Mouse (Mus musculus) layer of hippocampus, adult 18-20 months (tissue): ENCODE measurements around the gene Spata2. TPM values are rescaled to one million over a fixed set of nuclear protein-coding genes. Genes with fewer than 3 reads are reported as not detected.

Experiments used
- DNase-seq, 2 experiments: peaks; one replicate each; pipeline ENCODE4 v3.0.0; 2022; ENCODE audit warnings: low spot score in 2 of 2
- total RNA-seq, 2 experiments: library from RNA; stranded (reverse); gene quantifications; 2 replicates each; pipeline ENCODE4 v1.2.3; 2021

Spata2 gene
- total RNA-seq, 2 experiments from 2014 or later, result 81.6 to 89.6 TPM

GRCm38 (mm10) chr2:167510485-167510884, 17.8 kb upstream of the Spata2 start:
- DNase-seq, result no peak

GRCm38 (mm10) chr2:167508569-167508968, 15.9 kb upstream of the Spata2 start:
- no peak for DNase-seq

- no peak for DNase-seq
These were observed 15.2 kb upstream of the Spata2 start for GRCm38 (mm10) chr2:167507719-167508385.

DNA sequence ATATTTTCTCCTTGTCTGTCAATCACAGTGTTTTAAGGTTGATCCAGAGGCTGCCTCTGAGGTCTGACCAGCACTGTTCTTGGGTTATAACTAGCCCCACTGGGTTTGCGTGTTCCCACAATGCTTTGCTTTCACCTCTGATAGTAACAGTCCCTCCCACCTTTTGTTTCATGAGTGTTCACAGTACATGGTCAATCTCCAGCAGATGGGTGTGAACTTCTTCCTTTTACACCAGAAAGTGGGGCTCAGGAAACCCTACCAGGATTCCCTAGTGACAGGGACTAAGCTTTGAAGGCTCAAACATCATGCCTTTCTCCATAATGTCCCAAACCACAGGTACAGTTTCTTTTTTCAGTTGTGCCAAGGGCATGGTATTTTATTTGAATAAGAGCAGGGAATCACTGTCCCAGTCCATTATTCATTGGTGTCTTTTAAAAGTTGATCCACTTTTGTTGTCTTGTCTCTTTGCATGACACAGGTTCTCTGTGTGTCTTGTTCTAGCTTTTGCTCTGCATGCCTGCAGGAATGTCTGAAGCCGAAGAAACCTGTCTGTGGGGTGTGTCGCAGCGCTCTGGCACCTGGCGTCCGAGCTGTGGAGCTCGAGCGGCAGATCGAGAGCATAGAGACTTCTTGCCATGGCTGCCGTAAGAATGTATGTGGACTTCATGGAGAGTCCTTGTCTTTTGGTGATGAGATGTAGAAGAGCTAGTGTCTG, 14.0 kb upstream of the Spata2 start:
- DNase-seq, result no peak

GRCm38 (mm10) chr2:167505127-167505526, 12.4 kb upstream of the Spata2 start:
- DNase-seq, result no peak

DNA sequence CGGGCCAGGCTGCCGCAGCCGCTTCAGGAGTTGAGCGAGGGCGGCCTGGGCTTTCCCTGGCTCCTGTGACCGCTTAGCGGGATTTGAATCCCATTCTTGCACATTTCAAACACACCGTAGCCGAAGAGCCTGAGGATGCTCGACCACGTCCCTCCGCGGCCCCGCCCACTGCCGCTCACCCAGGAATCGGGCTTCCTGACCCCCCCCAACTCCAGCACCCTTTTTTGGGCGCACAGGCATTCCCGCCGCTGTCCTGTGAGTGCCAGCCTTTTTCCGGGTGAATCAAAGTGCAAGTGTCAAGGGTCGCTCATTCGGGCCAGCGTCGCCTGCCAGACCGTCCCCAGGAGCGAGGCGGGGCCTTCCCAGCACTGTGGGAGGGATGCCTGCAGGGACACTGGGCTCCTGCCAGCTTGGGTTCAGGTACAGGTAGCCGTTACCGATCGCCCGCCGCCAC, 11.2 kb upstream of the Spata2 start:
- DNase-seq, result no peak

DNA sequence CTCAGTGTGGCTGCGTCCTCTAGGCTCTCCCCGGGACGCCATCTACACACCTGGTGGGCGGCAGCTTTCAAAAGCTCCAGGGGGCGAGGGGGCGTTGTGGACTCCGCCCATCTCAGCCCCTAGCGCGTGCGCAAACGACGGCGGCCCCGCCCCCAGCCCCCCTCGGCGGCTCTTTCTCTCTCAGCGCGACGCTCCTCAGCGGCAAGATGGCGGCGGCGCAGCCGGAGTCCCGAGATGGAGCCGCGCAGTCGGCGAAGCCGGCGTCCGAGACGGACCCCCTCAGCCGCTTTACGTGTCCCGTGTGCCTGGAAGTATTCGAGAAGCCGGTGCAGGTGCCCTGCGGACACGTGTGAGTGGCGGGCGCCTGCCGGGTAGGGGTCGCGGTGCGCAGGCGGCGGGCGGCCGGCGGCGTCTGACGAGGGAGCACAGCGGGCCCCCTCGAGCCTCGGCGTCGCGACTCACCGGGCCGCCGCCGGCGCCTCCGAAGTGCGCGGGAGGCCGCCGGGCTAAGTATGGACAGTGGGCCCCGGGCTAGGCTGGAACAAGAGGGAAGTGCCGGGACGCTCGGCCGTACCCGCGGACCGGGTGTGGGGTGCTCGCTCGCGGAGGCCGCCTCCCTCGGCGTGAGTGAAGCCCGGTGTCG, 10.7 kb upstream of the Spata2 start:
- peak; percentile 86 to 92 for DNase-seq

- no peak for DNase-seq
These were observed 10.0 kb upstream of the Spata2 start for GRCm38 (mm10) chr2:167502554-167503252.

GRCm38 (mm10) chr2:167497272-167497671, 4.6 kb upstream of the Spata2 start:
- no peak for DNase-seq

DNA sequence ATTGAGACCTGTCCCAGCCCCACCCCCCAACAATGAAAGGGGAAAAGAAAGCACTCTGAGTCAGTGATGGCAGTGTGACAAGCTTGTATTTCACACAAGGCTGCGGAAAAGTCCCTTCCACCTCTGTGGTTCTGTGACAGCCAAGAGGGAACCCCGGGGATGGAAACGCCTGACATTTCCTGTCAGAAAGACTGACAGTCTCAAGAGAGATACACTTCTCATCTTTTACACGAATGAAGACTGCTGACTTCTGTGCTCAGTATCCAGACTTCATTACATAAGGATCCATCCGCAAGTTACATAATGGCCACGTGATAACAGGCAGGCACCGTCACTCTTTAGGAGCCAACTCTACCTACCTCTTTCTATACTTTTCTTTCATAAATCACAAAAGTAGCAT, 3.8 kb upstream of the Spata2 start:
- DNase-seq, result peak in 1 of 2 experiments; percentile 73

GRCm38 (mm10) chr2:167491757-167492708, 654 bp downstream of the Spata2 start, which contains the start of gene Rnf114:
Rnf114 (plus strand) TSS chr2:167492645.
- peak in 1 of 2 experiments; percentile 38 for DNase-seq

- peak; percentile 62 to 81 for DNase-seq
These were observed 1.7 kb downstream of the Spata2 start for GRCm38 (mm10) chr2:167490813-167491525.

DNA sequence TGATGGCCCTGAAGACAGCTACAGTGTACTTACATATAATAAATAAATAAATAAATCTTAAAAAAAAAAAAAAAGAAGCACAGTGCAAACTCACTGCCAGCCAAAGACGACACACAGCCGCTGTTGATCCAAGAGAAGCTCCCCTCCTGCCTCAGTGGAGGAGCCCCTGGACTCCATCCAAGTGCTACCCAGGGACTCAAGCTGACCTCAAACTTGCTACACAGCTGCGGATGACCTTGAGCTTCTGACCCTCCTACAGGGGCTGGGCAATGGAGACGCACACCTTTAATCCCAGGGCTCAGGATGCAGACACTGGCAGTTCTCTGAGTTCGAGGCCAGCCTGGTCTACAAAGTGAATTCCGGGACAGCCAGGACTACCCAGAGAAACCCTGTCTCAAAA, 4.7 kb downstream of the Spata2 start:
- no peak for DNase-seq

DNA sequence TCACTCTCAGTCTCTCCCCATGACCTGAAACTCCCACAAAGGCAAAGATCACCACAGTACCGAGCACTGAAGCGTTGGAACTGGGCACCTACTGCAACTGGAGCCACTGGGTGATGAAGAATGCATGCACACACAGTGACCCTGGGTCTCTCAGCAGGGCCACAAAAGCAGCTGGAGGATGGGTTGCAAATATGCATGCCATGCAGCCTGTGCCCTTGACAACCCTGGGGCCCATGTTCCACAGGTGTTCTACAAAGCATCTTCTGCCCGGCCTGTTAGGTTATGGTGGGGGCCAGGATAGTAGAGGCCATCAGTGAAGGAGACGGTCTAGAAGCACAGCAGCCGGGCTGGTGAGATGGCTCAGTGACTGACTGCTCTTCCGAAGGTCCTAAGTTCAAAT, 5.1 kb downstream of the Spata2 start:
- no peak for DNase-seq

GRCm38 (mm10) chr2:167486573-167486972, 6.1 kb downstream of the Spata2 start:
- no peak for DNase-seq

DNA sequence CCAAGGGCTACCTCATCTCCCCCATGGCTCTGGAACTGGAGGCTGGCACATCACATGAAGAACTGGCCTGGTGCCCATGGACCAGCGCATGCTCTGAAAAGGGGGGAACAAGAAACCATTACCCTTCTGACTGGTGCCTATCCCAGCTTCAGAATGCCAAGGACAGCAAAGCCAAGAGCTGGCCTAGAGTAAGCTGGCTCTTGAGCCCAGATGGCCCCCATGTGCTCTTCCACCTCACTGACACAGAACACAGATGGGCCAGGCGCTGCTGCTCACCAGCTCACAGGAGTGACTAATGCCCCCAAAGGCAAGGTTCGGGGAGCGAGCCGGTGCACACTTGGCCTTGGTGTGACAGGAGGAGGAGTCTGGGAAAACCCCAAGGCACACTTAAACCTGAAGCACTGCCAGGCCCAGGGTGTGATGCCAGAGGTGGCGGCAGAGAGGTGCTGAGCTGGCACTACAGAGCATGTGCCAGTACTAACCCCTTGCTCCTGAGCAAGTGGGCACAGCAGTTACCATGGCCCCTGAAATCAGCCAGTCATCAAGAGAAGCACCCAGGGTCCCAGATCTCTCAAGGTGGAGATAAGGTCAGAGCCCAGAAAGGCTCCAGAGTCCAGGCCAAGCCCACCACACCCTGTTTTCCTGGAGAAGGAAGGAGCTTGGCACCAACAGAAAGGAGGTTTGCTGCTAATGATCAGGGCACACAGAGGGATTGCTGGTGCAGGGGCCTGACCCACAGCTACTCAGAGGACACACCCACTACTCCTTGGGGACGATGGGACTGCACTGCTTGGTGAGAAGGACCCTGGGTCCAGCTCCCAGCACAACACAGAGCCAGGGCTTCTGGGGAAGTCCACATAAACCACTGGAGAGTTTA, 6.9 kb downstream of the Spata2 start:
- DNase-seq, result peak; percentile 56 to 65

- DNase-seq, result no peak
These were observed 7.8 kb downstream of the Spata2 start for GRCm38 (mm10) chr2:167484932-167485331.

- no peak for DNase-seq
These were observed 8.8 kb downstream of the Spata2 start for GRCm38 (mm10) chr2:167483827-167484410.
